Mouse (Mus musculus) right cerebral cortex, adult 18-20 months (tissue): ENCODE results near the gene Gp9.

Experiments
- DNase-seq: peaks from one replicate; pipeline ENCODE4 v3.0.0; 2022; ENCODE audit warnings: mixed read lengths

Gp9 gene

DNA sequence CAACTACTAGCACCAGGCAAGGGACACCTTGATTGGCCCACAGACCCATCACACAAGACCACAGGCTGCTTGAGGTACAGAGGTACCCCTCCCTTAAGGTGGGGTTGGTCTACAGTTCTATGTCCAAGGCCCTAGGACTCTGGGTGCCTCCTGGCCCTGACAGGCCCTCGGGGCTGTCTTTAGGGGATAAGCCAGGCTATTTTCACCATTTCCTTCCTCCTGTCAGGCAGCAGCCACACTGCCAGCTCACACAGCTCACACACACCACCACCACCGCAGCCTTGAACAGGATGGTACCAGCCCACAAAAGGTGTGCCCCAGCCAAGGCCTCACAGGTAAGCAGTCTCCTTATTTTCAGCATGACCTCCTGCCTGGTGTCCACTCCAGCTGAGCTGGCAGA lies at the start of gene Gp9:
Gene Gp9, plus strand, starts transcription at position 231 of the 400 bp plus-strand sequence.
- no peak for DNase-seq

- DNase-seq, result no peak
Measured at GRCm38 (mm10) chr6:87728102-87728501, 49.8 kb upstream of the Gp9 start.

DNA sequence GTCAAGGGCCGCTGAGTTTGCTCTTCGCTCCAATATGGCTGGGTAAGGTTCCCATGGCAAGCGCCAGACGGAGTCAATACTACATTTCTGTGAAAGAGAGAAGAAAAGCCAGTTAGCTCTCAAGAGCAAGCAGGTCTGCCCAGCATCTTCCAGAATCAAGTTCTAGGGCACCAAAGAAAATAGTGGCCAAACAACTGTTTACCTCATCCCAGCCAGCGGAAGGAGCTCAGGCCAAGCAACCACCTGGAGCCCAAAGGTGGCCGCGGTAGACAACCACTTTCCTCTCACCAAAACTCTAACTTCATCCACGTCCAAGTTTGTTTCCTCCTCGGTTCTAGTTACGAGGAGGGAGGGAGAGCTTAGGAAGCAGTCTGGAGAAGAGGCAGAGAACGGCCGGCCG lies 47.7 kb upstream of the Gp9 start:
- DNase-seq, result no peak

DNA sequence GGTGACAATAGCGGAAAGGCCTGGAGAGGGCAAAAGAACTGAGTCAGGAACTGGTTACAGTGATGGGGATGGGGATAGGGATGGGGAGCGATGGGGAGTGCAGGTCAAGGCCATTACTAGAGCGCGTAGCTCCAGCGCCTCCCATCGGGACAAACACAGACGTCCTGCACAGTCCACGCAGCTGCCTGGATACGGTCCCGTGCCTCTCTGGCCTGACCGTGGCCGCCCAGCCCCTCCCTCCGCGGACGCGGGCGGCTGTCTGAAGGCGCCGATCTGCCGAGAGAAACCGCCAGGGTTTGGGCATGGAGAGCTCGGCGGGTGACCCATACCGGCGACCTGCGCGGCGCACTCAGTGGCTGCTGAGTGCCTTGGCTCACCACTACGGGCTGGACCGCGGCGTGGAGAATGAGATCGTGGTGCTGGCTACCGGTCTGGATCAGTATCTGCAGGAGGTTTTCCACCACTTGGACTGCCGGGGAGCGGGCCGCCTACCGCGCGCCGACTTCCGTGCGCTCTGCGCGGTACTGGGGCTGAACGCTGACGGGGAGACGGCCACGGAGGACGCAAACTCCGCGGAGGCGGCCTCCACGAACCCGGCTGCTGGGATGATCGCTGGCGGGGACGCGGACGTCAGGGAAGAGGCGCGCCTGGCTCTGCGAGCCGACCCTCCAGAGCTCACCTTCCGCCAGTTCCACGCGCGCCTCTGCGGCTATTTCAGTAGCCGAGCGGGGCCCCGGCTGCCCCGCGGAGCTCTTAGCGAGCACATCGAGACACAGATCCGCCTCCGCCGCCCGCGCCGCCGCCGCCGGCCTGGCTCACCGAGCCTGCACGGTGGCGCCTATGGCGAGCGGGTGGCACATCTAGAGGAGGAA lies 47.0 kb upstream of the Gp9 start, which contains the start of gene Efcc1:
Gene Efcc1, plus strand, starts transcription at position 279 of the 872 bp plus-strand sequence.
- peak; percentile 68 for DNase-seq

DNA sequence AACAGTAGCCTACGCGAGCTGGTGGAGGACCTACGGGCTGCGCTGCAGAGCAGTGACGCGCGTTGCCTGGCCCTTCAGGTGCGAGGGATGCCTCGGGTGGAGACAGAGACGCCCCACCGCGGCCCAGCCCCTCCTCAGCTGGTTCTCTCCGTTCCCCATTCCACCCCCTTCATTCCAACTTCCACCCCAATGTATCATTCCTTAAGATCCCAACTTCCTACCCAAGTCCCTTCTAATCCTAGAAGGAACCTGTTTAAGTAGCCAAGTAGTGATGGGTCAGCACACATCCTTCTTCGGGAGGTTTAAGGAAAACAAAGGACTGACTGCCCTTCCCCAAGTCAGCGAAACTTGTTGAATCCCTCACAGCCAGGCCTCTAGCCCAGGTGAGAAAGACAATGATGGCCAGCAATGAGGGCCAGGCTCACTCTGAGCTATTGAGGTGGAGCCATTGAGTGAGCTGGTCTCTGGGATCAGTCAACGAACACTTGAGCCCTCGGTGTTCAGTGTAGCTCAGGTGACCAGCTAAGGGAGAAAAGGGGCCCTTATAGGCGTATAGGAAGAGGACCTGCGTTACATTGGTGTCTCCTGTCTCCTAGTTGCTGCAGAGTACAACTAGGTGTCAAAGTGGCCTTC lies 46.3 kb upstream of the Gp9 start:
- no peak for DNase-seq

DNA sequence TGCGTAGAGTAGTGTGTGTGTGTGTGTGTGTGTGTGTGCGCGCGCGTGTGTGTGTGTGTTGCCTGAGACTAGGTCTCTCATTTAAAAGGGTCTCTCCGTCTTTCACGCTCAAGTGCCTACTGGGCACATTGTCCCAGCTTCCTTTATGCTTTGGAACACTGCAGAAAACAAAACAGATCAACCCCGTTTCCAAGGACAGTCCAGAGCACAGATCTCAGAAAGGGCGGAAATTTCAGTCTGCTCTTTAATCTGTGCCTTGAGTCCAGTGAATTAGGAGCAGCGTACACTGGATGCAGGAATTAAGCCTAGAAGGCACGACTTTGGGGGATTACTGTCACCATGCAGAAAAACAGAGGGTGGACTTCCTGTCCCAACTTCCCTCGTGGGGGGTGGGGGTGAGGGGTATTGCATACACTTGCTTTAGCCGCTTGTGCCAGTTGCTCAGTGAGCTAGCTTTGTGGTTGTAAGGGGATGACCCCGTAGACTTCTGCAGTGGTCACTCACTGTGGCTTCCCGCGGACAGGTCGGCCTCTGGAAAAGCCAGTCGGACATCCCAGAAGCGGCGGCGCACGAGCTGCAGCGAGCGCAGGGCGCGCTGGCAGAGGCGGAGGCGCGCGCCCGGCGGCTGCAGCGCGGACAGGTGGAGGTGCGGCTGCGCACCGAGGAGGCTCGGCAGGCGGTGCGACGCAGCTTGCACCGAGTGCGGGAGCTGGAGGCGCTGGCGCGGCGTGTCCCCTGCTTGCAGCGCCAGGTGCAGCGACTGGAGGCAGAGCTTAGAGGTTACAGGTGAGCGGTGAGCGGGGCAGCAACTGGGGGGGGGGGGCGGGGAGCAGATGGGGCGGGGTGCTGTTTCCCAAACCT lies 45.5 kb upstream of the Gp9 start:
- no peak for DNase-seq

DNA sequence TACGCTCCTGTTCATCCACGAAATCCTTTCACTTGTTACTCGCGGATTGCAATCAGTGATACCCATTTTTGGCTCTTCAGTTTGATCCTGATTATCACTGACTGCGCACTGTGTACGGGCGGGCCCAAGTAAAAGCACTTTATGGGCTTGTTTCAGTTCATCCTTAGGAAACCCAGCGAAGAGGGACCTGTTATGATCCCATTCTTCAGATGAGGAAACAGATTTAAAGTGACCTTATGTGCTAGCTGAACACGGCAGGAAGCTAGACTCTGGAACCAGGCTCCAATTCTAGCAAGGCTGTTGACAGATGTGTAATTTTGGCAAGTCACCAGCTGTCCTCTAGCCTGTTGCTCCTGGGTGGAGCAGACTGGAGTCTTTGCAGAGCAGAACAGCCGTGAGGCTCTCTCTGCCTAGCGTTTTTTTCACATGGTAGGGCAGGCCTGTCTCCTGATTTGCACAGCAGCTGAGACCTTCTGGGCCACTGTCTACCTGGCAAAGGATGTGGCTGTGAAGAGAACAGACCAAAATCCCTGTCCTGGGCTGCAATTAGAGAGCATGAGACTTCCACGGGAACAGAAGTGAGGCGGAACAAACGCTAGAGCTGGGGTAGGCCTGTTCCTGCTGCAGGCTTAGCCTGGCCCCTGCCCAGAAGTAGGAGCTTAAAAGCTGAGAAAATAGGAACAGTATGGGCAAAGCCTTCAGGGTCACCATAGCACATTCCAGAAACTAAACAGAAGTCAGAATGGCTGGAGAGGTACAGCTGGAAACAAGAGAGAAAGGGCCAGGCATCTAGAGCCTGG lies 44.5 kb upstream of the Gp9 start:
- DNase-seq, result no peak

DNA sequence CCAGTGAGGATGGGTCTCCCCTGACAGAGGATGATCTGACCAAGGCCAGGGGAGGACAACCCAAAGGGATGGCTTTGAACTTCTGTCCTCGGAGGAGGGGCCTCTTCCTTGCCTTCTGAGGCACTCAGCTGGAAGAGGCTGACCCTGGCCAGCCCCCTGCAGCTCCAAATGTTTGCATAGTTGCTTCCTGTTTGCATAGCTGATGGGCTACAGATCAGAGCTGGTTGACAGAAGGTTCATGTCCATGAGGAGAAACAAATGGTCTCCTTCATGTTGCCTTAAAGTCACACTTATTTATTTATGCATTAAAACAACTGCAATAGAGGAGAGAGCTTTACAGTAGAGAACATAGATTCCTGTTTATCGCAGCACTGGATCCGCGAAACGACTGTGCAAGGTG lies 43.7 kb upstream of the Gp9 start:
- no peak for DNase-seq

DNA sequence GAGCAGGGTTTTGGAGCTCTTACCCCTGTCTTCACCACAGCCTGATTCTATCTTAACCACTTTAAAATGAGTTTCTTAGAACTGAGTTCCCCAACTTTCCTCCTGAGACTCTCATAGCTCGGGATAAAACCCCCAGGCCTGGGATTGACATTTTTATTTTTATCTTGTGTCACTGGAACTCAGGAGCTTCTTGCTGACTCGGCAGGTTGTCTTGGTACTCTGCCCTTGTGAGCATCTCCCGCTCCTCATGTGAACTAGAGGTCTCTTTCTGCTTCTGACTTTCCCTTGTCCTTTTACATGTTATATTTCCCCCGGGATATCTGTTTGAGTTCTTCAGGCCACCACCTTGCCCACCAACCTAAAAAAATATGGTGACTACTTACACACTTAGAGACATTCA lies 40.9 kb upstream of the Gp9 start:
- DNase-seq, result no peak

- no peak for DNase-seq
Measured at GRCm38 (mm10) chr6:87737921-87738626, 39.8 kb upstream of the Gp9 start.

DNA sequence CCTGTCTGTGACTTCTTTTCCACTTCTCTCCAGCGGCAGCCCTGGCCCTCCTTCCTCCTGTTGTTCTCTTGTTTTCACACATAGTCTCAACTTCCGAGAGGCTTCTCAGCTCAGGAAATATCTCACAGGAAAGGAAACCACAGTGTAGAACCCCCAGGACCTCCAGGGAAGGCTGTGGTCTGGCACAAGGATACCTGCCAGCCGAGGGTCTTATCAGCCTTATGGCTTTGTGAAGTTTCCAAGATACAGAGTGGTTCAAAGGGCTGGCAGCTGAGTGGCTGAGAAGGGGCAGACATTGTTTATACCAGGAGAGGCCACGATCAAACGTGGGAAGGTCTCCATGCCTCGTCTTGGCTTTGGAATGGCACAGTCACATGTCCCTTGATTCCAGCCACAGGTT lies 38.0 kb upstream of the Gp9 start:
- no peak for DNase-seq

DNA sequence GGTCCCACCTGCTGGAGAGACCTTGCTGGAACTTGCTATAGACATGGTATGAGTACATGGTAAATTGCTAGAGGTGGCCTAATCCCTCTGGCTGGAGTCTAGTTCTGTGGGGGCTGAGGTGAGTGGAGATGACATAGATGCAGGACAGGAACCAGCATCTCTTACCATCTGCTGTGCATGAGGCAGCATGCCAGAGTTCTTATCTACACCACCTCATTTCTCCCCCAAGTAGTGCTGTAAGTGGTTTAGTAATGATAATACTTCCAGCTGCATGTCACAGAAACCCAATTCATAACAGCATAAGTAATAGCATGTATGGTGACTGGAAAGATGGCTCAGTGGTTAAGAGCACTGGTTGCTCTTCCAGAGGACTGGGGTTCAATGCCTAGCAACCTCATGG lies 37.4 kb upstream of the Gp9 start:
- no peak for DNase-seq

GRCm38 (mm10) chr6:87741978-87742377 lies 35.9 kb upstream of the Gp9 start:
- no peak for DNase-seq

- DNase-seq, result no peak
Measured at GRCm38 (mm10) chr6:87742804-87743203, 35.1 kb upstream of the Gp9 start.

- DNase-seq, result no peak
Measured at GRCm38 (mm10) chr6:87743281-87743680, 34.6 kb upstream of the Gp9 start.

DNA sequence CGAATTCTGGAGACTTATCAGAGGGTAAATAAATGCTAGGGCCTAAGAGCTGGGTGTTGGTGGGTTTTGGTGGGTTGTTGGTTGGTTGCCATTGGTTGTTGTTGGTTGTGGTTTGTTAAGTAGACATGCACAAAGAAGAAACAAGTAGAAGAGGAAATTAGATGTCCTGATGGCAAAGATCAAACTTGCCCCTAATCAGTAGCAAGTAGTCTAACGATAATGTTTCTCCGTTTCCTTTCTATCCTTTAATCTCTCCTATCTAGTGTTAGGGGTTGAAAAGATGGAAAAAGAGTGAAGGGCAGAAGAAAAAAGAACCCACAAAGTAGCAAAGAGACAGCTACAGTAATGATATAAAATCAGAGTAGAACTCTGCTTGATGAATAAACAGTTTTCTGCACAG lies 33.2 kb upstream of the Gp9 start:
- no peak for DNase-seq

GRCm38 (mm10) chr6:87745301-87745700 lies 32.6 kb upstream of the Gp9 start:
- no peak for DNase-seq

- no peak for DNase-seq
Measured at GRCm38 (mm10) chr6:87746059-87746458, 31.8 kb upstream of the Gp9 start.

- DNase-seq, result no peak
Measured at GRCm38 (mm10) chr6:87746849-87747248, 31.0 kb upstream of the Gp9 start.

GRCm38 (mm10) chr6:87748078-87748477 lies 29.8 kb upstream of the Gp9 start:
- no peak for DNase-seq

GRCm38 (mm10) chr6:87748531-87748930 lies 29.3 kb upstream of the Gp9 start:
- DNase-seq, result no peak
